Mouse (Mus musculus): ENCODE measurements around the gene A830031A19Rik.

DNA sequence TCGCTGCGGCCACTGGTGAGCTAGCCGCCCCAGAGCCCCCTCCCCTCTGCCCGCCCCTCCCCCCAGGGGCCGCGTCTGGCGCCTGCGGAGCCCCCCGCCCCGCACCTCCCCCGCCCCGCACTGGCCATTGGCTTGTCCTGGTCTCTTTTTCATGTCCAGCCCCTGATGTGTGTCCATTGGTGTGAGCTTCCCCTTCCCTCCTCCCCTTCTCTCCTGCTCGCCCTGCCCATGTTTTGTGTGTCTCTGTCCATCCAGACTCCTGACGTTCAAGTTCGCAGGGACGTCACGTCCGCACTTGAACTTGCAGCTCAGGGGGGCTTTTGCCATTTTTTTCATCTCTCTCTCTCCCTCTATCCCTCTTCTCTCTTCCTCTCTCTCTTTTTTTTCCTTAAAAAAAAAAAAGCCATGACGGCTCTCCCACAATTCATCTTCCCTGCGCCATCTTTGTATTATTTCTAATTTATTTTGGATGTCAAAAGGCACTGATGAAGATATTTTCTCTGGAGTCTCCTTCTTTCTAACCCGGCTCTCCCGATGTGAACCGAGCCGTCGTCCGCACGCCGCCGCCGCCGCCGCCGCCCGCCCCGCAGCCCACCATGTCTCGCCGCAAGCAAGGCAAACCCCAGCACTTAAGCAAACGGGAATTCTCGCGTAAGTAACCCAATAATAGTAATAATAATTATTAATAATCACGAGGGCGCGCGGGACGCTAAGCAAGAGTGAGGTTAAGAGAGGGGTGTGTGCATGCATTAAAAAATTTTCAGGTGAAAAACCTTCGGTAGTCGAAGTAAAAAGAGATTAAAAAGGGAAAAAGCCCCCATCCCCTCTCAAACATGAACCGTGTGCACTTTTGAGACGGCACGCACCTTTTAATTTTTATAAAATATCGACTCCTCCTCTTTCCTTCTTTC, 3.2 kb upstream of the A830031A19Rik start, which contains the start of gene Bcl11a:
- TF ChIP-seq CTCF (IDR thresholded peaks at IDR 0.05): no peak
- TF ChIP-seq EP300 (IDR thresholded peaks at IDR 0.05): no peak

Data from lung, postnatal 0 days (tissue).